ENCODE assay signal across 9 mouse cellular contexts in genomic region chr4:141286860-141287517, GRCm38 (mm10). TPM values are rescaled to one million over a fixed set of nuclear protein-coding genes. Genes with fewer than 3 reads are reported as not detected.
DNase-seq lines count a peak whose midpoint lies in the region; ATAC-seq and TF ChIP-seq lines count a peak whose summit lies in the region.
"Had no signal": no experiment of that assay in that cellular context is flagged by ENCODE, and none has a peak within 500 bp of the region (broad histone marks: within the 10 kb centered on the region; RNA-seq: fewer than 3 reads in every experiment).

No protein-coding gene starts in this region.

- POLR2A ChIA-PET in Patski (lab: Charles Lee) = no interaction called here

- H3K9me3 ChIP-seq in forebrain, embryonic 14.5 days (replicated peaks; ENCODE audit: control insufficient read depth, low read length) = no peaks in the 10 kb centered on the region
- no peaks in the 10 kb centered on the region for H3K9me3 ChIP-seq in forebrain, embryonic 16.5 days (ENCODE audit: control insufficient read depth, low read length)
- H3K9me3 ChIP-seq in hindbrain, postnatal 0 days (ENCODE audit: low read length) = no peaks in the 10 kb centered on the region
- H3K9me3 ChIP-seq in lung, embryonic 14.5 days (ENCODE audit: low read depth, low read length) = no peaks in the 10 kb centered on the region

- peaks cover 4% of the 10 kb centered on the region; the same call in 1 of the 2 replicates for H3K4me1 ChIP-seq in forebrain, embryonic 14.5 days (ENCODE audit: control insufficient read depth, insufficient read depth, low read length)
- H3K4me1 ChIP-seq in forebrain, embryonic 16.5 days (replicated peaks; ENCODE audit: control insufficient read depth, insufficient read depth, low read length) = peaks cover 8% of the 10 kb centered on the region
- 0 out of 2 replicates have a peak, but pooled peaks cover 4% of the 10 kb centered on the region for H3K4me1 ChIP-seq in hindbrain, postnatal 0 days (ENCODE audit: insufficient read depth, low read length)
- H3K4me1 ChIP-seq in lung, embryonic 14.5 days (ENCODE audit: insufficient read depth) = peaks cover 13% of the 10 kb centered on the region; the same call in 1 of the 2 replicates

- in situ Hi-C loops in Patski (cut with MboI; ENCODE audit: low pct_unique_long_range_greater_than_20kb) = loop anchor here (25.0 kb wide), 1 partner anchor 275 kb away; no protein-coding TSS in a partner anchor

- ATAC-seq in forebrain, embryonic 14.5 days = no peak
- ATAC-seq in forebrain, embryonic 16.5 days = no peak
- ATAC-seq in Patski = peak; percentile 84
- no peak for ATAC-seq in hindbrain, postnatal 0 days
- ATAC-seq in lung, embryonic 14.5 days (ENCODE audit: insufficient read depth) = peak; percentile 56; the same call in 1 of the 2 replicates

- H3K36me3 ChIP-seq in forebrain, embryonic 14.5 days (ENCODE audit: control insufficient read depth, insufficient read depth, low read length) = no peaks in the 10 kb centered on the region
- no peaks in the 10 kb centered on the region for H3K36me3 ChIP-seq in forebrain, embryonic 16.5 days (ENCODE audit: control insufficient read depth, insufficient read depth)
- no peaks in the 10 kb centered on the region for H3K36me3 ChIP-seq in hindbrain, postnatal 0 days (ENCODE audit: insufficient read depth, low read length)
- no peaks in the 10 kb centered on the region for H3K36me3 ChIP-seq in lung, embryonic 14.5 days (ENCODE audit: insufficient read depth)

- H3K9ac ChIP-seq in forebrain, embryonic 14.5 days (ENCODE audit: low read length) = 0 out of 2 replicates have a peak overlapping the region, but pooled peaks have one; percentile 13
- no peak overlapping the region for H3K9ac ChIP-seq in forebrain, embryonic 16.5 days (replicated peaks; ENCODE audit: low read depth, low read length)
- no peak overlapping the region for H3K9ac ChIP-seq in hindbrain, postnatal 0 days (replicated peaks; ENCODE audit: low read length)
- 0 out of 2 replicates have a peak overlapping the region, but pooled peaks have one; percentile 16 for H3K9ac ChIP-seq in lung, embryonic 14.5 days

- intact Hi-C loops in left cerebral cortex, postnatal 4 days (cut with DNase I) = no loop called here

- CTCF ChIA-PET in Patski (lab: Charles Lee) = no interaction called here

- H3K27ac ChIP-seq in forebrain, embryonic 14.5 days (ENCODE audit: low read depth, low read length) = no peak overlapping the region
- no peak overlapping the region for H3K27ac ChIP-seq in forebrain, embryonic 16.5 days (ENCODE audit: low read length)
- no peak overlapping the region for H3K27ac ChIP-seq in hindbrain, postnatal 0 days
- peak overlapping the region; percentile 71; the same call in 1 of the 2 replicates for H3K27ac ChIP-seq in lung, embryonic 14.5 days (ENCODE audit: low read depth)
- H3K27ac ChIP-seq: heart, adult 2 months had no signal

- 16% methylated on average over 20 of the region's 20 CpGs for WGBS in forebrain, embryonic 14.5 days
- WGBS in forebrain, embryonic 16.5 days = 18% methylated on average over 20 of the region's 20 CpGs
- 17% methylated on average over 20 of the region's 20 CpGs for WGBS in hindbrain, postnatal 0 days
- WGBS in lung, embryonic 14.5 days = 8% methylated on average over 20 of the region's 20 CpGs

- no peak overlapping the region for H3K4me3 ChIP-seq in forebrain, embryonic 14.5 days (ENCODE audit: low read depth, low read length)
- no peak overlapping the region for H3K4me3 ChIP-seq in forebrain, embryonic 16.5 days (replicated peaks; ENCODE audit: low read length)
- H3K4me3 ChIP-seq in hindbrain, postnatal 0 days (ENCODE audit: low read length) = no peak overlapping the region
- H3K4me3 ChIP-seq in lung, embryonic 14.5 days (ENCODE audit: low read depth, low read length) = peak overlapping the region; percentile 14
- H3K4me3 ChIP-seq: heart, adult 2 months had no signal

- TF ChIP-seq CTCF in Patski (IDR thresholded peaks at IDR 0.05) = no peak
- TF ChIP-seq CTCF in hindbrain, postnatal 0 days (IDR thresholded peaks at IDR 0.05; ENCODE audit: low read depth) = no peak
- TF ChIP-seq CTCF in lung, embryonic 14.5 days (IDR thresholded peaks at IDR 0.05; ENCODE audit: low read depth) = no peak

- no peak for DNase-seq in forebrain, embryonic 14.5 days (ENCODE audit: low spot score)
- no peak for DNase-seq in Patski (ENCODE audit: low read depth, low spot score)
- no peak for DNase-seq in hindbrain, postnatal 0 days (ENCODE audit: low spot score)
- DNase-seq in lung, embryonic 14.5 days = peak; percentile 78
- DNase-seq in left cerebral cortex, postnatal 4 days = no peak
- no peak for DNase-seq in cerebellum, postnatal 25 days
- no peak for DNase-seq in ovary, postnatal 10 days (ENCODE audit: low spot score)

- H3K4me2 ChIP-seq in forebrain, embryonic 14.5 days (ENCODE audit: low read length) = no peak overlapping the region
- no peak overlapping the region for H3K4me2 ChIP-seq in forebrain, embryonic 16.5 days (ENCODE audit: low read length)
- H3K4me2 ChIP-seq in hindbrain, postnatal 0 days (ENCODE audit: low read depth, low read length) = 0 out of 2 replicates have a peak overlapping the region, but pooled peaks have one; percentile 18
- H3K4me2 ChIP-seq in lung, embryonic 14.5 days = peak overlapping the region; percentile 43

- H3K27me3 ChIP-seq in forebrain, embryonic 14.5 days (replicated peaks; ENCODE audit: control insufficient read depth, insufficient read depth, low read length) = peaks cover 23% of the 10 kb centered on the region
- H3K27me3 ChIP-seq in forebrain, embryonic 16.5 days (replicated peaks; ENCODE audit: control insufficient read depth, insufficient read depth, low read length) = peaks cover 21% of the 10 kb centered on the region
- no peaks in the 10 kb centered on the region for H3K27me3 ChIP-seq in Patski
- 0 out of 2 replicates have a peak, but pooled peaks cover 8% of the 10 kb centered on the region for H3K27me3 ChIP-seq in hindbrain, postnatal 0 days (ENCODE audit: insufficient read depth, low read length)
- peaks cover 34% of the 10 kb centered on the region for H3K27me3 ChIP-seq in lung, embryonic 14.5 days (ENCODE audit: insufficient read depth, low read length)

RNA-seq across cellular contexts. Expression of gene Epha2, which starts 14.1 kb away (rescaled TPM):
- 0.58 and 0.64 TPM in 2 replicates for polyA plus RNA-seq in forebrain, embryonic 14.5 days (2014; fragmentation: Nextera tagmentation; extraction: Ambion mirVana)
- polyA plus RNA-seq in forebrain, embryonic 16.5 days (2015; fragmentation: Nextera tagmentation; extraction: Ambion mirVana) = 0.92 and 1.5 TPM in 2 replicates
- 59.1 TPM for polyA plus RNA-seq in Patski (2021)
- 1.6 and 3.5 TPM in 2 replicates for total RNA-seq in hindbrain, postnatal 0 days (2014; rRNA removed)
- polyA plus RNA-seq in hindbrain, postnatal 0 days (2015; fragmentation: Nextera tagmentation; extraction: Ambion mirVana) = 0.44 and 0.46 TPM in 2 replicates
- polyA plus RNA-seq in lung, embryonic 14.5 days (2014; fragmentation: Nextera tagmentation; extraction: Ambion mirVana) = 6.9 and 7.6 TPM in 2 replicates
- total RNA-seq in left cerebral cortex, postnatal 4 days (2021) = 1 to 10 TPM; 1.6 TPM

RNA-seq across cellular contexts. Expression of gene Arhgef19, which starts 47.7 kb away (rescaled TPM):
- polyA plus RNA-seq in forebrain, embryonic 14.5 days (2014; fragmentation: Nextera tagmentation; extraction: Ambion mirVana) = 0.65 and 1.1 TPM in 2 replicates
- polyA plus RNA-seq in forebrain, embryonic 16.5 days (2015; fragmentation: Nextera tagmentation; extraction: Ambion mirVana) = 0.71 and 1.1 TPM in 2 replicates
- 4.8 TPM for polyA plus RNA-seq in Patski (2021)
- total RNA-seq in hindbrain, postnatal 0 days (2014; rRNA removed) = 1.2 and 2.3 TPM in 2 replicates
- 1.2 TPM in 2 replicates for polyA plus RNA-seq in hindbrain, postnatal 0 days (2015; fragmentation: Nextera tagmentation; extraction: Ambion mirVana)
- polyA plus RNA-seq in lung, embryonic 14.5 days (2014; fragmentation: Nextera tagmentation; extraction: Ambion mirVana) = 20.1 and 21.1 TPM in 2 replicates
- 1 to 10 TPM; 1.8 to 2.4 TPM for total RNA-seq in left cerebral cortex, postnatal 4 days (2021)

Comparison
In these comparisons a context has a peak if more than half of its experiments do, and no peak if none do; other contexts are left out.
1. H3K9ac ChIP-seq: peak in forebrain, embryonic 14.5 days (single experiment) and lung, embryonic 14.5 days (single experiment); none in forebrain, embryonic 16.5 days (single experiment) and hindbrain, postnatal 0 days (single experiment).
2. ATAC-seq: peak in Patski (single experiment) and lung, embryonic 14.5 days (single experiment); none in forebrain, embryonic 14.5 days (single experiment), forebrain, embryonic 16.5 days (single experiment) and hindbrain, postnatal 0 days (single experiment).
3. H3K4me2 ChIP-seq: peak in hindbrain, postnatal 0 days (single experiment) and lung, embryonic 14.5 days (single experiment); none in forebrain, embryonic 14.5 days (single experiment) and forebrain, embryonic 16.5 days (single experiment).